Mouse (Mus musculus) ovary, adult 10 weeks (tissue): Measurements from ENCODE around the gene Ripor2. TPM values are rescaled to one million over a fixed set of nuclear protein-coding genes. Genes with fewer than 3 reads are reported as not detected.

Experiments
- polyA plus RNA-seq: library from polyadenylated mRNA; stranded (reverse); fragments of 350-450 nt; fragmentation: Illumina TruSeq; extraction: RNeasy Lipid Tissue Mini Kit (QIAGEN cat#74804); gene quantifications from one replicate; pipeline ENCODE4 v1.2.3, GENCODE M21; 2014

The Ripor2 gene
- polyA plus RNA-seq: 4.8 TPM

DNA sequence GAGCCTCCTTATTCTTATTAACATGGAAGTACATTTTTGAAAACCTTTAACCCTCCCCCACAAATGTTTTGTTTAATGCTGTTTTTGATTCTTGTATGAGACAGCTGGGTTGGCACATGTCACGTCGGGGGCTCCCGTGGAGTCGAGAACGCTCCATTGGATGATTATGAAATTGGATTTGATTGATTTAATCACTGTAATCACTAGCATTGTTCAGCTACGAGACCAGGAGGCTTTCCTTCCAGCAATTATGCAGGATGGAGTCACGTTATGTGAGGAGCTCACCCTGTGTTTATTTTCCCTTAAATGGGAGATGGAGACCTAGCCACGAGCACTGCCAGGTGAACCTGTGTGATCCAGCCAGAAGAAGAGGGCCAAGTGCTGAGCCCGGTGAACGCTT is at the start of gene Ripor2:
Gene Ripor2, plus strand, starts transcription at position 357 of the 400 bp plus-strand sequence.

DNA sequence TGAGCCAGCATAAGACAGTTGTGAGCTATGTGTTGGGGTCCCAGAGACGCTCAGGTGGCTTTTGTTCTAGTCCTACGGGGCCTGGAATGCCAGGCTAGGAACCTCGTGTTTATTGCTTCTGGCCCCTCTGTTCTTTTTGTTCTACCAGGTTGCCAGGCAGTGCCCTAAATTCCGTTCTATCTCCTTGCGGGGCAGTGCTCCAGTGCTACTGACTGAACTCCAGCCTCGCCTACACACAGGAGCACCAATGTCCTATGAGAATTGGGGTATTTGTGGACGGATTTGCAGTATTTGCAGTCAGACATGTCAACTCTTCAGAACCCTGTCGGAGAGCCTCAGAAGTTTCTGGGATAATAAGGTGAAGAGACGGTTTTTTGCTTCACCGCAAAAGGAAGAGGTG is 159.0 kb downstream of the Ripor2 start, which contains the start of gene Armh2:
Gene Armh2, plus strand, starts transcription at position 205 of the 400 bp plus-strand sequence.

DNA sequence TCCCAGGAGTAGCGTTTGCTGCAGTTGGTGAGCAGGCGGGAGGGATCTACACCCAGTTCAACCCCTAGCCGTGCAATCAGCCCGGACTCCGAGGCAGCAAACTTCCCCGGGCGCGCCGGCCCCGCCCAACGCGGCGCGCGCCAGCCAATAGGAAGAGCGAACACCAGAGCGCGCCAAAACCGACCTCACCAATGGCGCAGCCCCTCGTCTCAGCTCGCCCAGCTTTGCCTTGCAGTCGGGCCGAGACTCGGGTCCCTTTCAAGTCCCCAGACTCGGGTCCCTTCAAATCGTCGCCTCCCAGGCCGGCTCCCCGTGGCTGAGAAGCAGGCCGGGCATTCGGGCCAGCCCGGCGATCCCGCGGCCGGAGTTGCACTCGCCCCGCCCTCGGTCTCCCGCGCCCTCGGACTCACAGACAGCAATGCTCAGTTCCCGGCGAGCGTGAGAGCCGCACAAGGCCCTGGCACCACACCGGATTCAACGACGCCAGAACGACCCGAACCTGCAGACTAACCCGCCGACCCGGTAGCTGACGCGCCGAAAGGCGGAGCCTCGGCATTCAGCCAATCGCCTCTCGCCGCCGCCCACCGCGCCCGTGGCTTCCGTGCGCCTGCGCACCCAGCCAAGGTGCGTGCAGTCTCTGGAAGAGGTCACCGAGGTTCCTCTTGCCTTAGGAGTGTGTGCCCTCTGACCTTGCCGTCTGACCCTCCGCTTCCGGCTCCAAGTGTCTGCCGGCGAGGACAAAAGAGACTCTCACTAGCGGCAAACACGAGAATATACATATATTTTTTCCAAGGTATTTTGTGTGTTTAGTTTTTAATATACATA is 179.6 kb downstream of the Ripor2 start, which contains the start of gene Gmnn:
Gene Gmnn, minus strand, starts transcription at position 521 of the 825 bp plus-strand sequence.

Other genes starting within 250 kb of the Ripor2 start
- not detected for gene Armh2, start 159.0 kb downstream of the Ripor2 start, polyA plus RNA-seq
- 40.4 TPM for gene Gmnn, start 179.7 kb downstream of the Ripor2 start, polyA plus RNA-seq
- gene BC005537, start 219.5 kb downstream of the Ripor2 start, polyA plus RNA-seq: 311 TPM
- 58.9 TPM for gene Acot13, start 249.4 kb downstream of the Ripor2 start, polyA plus RNA-seq
- 119 TPM for gene Tdp2, start 249.5 kb downstream of the Ripor2 start, polyA plus RNA-seq